Mouse (Mus musculus) forebrain, embryonic 11.5 days (tissue): ENCODE results near the gene Gm3727. TPM values are rescaled to one million over a fixed set of nuclear protein-coding genes. Genes with fewer than 3 reads are reported as not detected.
"Not testable (repeated sequence)": the region's sequence is repeated elsewhere in the genome, so short reads cannot be mapped to it uniquely, and the experiment has no call there.

ENCODE experiments used
- ATAC-seq: fragments of 200-750 bp; cut with Nextera tagmentation; replicated peaks from 2 replicates; pipeline ENCODE4 v1.8.0; 2017; ENCODE audit warnings: moderate TSS enrichment; ENCODE audit not compliant: low FRiP score
- DNase-seq: peaks from one replicate; pipeline ENCODE4 v3.0.0-alpha.2; 2017; ENCODE audit warnings: low spot score
- H3K27ac ChIP-seq: fragments of 300-500 bp; sonication (generic); 2 replicates; pipeline ENCODE4 v1.5.1; 2014; ENCODE audit warnings: low read depth, low read length
- H3K27me3 ChIP-seq: fragments of 300-500 bp; sonication (generic); 2 replicates; pipeline ENCODE4 v1.6.1; 2014; ENCODE audit warnings: mild to moderate bottlenecking, low read length, mixed read lengths; ENCODE audit not compliant: control insufficient read depth, insufficient read depth
- H3K36me3 ChIP-seq: fragments of 300-500 bp; sonication (generic); 2 replicates; pipeline ENCODE4 v1.6.1; 2014; ENCODE audit warnings: mild to moderate bottlenecking, low read length, moderate library complexity, mixed read lengths; ENCODE audit not compliant: control insufficient read depth, insufficient read depth
- H3K4me1 ChIP-seq: fragments of 300-500 bp; sonication (generic); replicated peaks from 2 replicates; pipeline ENCODE4 v1.6.1; 2014; ENCODE audit warnings: low read length, mixed read lengths; ENCODE audit not compliant: control insufficient read depth, insufficient read depth
- H3K4me2 ChIP-seq: fragments of 300-500 bp; sonication (generic); 2 replicates; pipeline ENCODE4 v1.6.1; 2014; ENCODE audit warnings: low read depth, mild to moderate bottlenecking, low read length, moderate library complexity, mixed read lengths; ENCODE audit not compliant: severe bottlenecking
- H3K4me3 ChIP-seq: fragments of 300-500 bp; sonication (generic); 2 replicates; pipeline ENCODE4 v1.5.1; 2014; ENCODE audit warnings: low read depth, low read length
- H3K9ac ChIP-seq: fragments of 300-500 bp; sonication (generic); 2 replicates; pipeline ENCODE4 v1.6.1; 2014; ENCODE audit warnings: low read length
- H3K9me3 ChIP-seq: fragments of 300-500 bp; sonication (generic); 2 replicates; pipeline ENCODE4 v1.6.1; 2016; ENCODE audit warnings: low read length, mixed read lengths; ENCODE audit not compliant: control insufficient read depth
- WGBS: fragments of 180-500 bp; shearing (Covaris S2); extraction: QIAGEN DNeasy Blood & Tissue Kit; methylation state at CpG from one replicate; pipeline ENCODE4 v1.1.7; 2014; 5-methylcytosine and 5-hydroxymethylcytosine counted together
- polyA plus RNA-seq: library from polyadenylated mRNA; unstranded; fragments of >200 nt; fragmentation: Nextera tagmentation; extraction: Ambion mirVana; gene quantifications from 2 replicates; pipeline ENCODE4 v1.2.1, GENCODE M21; 2014

Gm3727 gene
- polyA plus RNA-seq = not detected in 2 replicates

DNA sequence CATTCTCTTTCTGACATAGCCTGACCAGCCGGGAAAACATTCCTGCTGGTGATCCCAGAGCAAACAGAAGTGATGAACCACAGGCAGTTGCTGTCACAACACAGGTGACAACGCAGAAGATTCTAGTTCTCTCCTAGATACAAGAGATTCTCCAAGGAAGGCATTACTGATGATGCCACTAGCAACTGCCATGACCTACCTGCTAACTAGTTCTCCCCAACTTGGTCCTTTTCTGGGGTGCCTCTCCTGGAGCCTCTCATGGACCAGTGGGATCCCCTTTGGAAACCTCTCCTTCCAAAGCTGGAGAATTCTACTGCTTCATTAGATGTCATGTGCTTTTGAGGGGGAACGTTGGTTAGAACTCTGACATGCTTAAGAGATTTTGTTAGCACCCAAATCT lies at the start of gene Gm3727:
TSS of gene Gm3727 (minus strand) at position 101 of the 400 bp plus-strand sequence.
- H3K4me3 ChIP-seq, H3K4me2 ChIP-seq, H3K9me3 ChIP-seq, ATAC-seq, DNase-seq, H3K27me3 ChIP-seq, H3K9ac ChIP-seq, H3K36me3 ChIP-seq, H3K4me1 ChIP-seq, H3K27ac ChIP-seq: not testable (repeated sequence)
- 83% methylated on average over 3 of the region's 3 CpGs for WGBS

DNA sequence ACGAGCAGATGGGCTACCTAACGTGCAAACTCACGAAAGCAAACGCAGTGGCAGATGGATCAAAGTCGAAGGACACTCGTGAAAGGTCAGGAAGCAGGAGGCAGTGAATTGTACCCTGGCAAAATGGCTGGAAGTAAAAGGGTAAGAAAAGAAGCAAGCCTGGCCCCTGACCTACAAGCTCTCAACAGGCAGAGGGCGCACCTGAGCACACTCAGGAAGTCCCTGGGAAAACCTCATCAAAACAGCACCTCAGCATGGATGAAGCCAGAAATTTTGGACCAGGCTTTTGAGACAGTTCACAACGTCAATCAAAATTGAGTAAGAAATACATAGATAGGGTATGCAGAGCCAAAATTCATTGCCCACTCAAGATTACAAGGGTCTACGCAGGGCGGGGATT lies 21.0 kb downstream of the Gm3727 start:
- WGBS = 5% methylated on average over 7 of the region's 10 CpGs
- ATAC-seq, H3K4me3 ChIP-seq: not testable (repeated sequence)

More for the DNA sequence above, 21.0 kb downstream of the Gm3727 start:
- peak; percentile 57 for DNase-seq
- not testable (repeated sequence) for H3K4me1 ChIP-seq, H3K9ac ChIP-seq, H3K27ac ChIP-seq, H3K4me2 ChIP-seq, H3K9me3 ChIP-seq, H3K36me3 ChIP-seq, H3K27me3 ChIP-seq

Other genes with a start within 250 kb of the Gm3727 start
- gene Gm10406, start 237.3 kb downstream of the Gm3727 start, polyA plus RNA-seq = 0.88 and 1.4 TPM in 2 replicates
- gene Gm3685, start 219.7 kb downstream of the Gm3727 start, polyA plus RNA-seq = not detected in 2 replicates
- gene Gm3696, start 164.1 kb downstream of the Gm3727 start, polyA plus RNA-seq = 2.7 and 3.3 TPM in 2 replicates
- gene Gm6676, start 139.3 kb downstream of the Gm3727 start, polyA plus RNA-seq = not detected in 2 replicates
- 4.1 and 4.4 TPM in 2 replicates for gene Gm3512, start 90.2 kb downstream of the Gm3727 start, polyA plus RNA-seq
- gene Gm16434, start 70.2 kb downstream of the Gm3727 start, polyA plus RNA-seq = not detected in 2 replicates
- gene Gm3739, start 50.3 kb upstream of the Gm3727 start, polyA plus RNA-seq = 1.4 and 1.8 TPM in 2 replicates
- gene Gm5797, start 67.7 kb upstream of the Gm3727 start, polyA plus RNA-seq = not detected in 2 replicates
- not detected in 2 replicates for gene Gm8374, start 100.4 kb upstream of the Gm3727 start, polyA plus RNA-seq
- not detected in 2 replicates for gene Gm3755, start 186.2 kb upstream of the Gm3727 start, polyA plus RNA-seq
- 3.0 and 3.6 TPM in 2 replicates for gene Gm3752, start 219.0 kb upstream of the Gm3727 start, polyA plus RNA-seq